Mouse (Mus musculus) heart, postnatal 36 days (tissue): ENCODE measurements around the gene Gclc. TPM values are rescaled to one million over a fixed set of nuclear protein-coding genes. Genes with fewer than 3 reads are reported as not detected.

ENCODE experiments used
- DNase-seq, 2 experiments: peaks; one replicate each; pipeline ENCODE4 v3.0.0; 2021 to 2022
- intact Hi-C: fragments of 180-260 bp; cut with DNase I; formaldehyde crosslinking; loops from one replicate; pipeline ENCODE4 v1.15.1; 2025
- total RNA-seq, 2 experiments: library from RNA; stranded (reverse); gene quantifications; 2 replicates each; pipeline ENCODE4 v1.2.3; 2021

Gclc gene
- total RNA-seq = 10 to 100 TPM in 1 of 2 experiments, 1 to 10 TPM in 1; 9.4 to 13.8 TPM

DNA sequence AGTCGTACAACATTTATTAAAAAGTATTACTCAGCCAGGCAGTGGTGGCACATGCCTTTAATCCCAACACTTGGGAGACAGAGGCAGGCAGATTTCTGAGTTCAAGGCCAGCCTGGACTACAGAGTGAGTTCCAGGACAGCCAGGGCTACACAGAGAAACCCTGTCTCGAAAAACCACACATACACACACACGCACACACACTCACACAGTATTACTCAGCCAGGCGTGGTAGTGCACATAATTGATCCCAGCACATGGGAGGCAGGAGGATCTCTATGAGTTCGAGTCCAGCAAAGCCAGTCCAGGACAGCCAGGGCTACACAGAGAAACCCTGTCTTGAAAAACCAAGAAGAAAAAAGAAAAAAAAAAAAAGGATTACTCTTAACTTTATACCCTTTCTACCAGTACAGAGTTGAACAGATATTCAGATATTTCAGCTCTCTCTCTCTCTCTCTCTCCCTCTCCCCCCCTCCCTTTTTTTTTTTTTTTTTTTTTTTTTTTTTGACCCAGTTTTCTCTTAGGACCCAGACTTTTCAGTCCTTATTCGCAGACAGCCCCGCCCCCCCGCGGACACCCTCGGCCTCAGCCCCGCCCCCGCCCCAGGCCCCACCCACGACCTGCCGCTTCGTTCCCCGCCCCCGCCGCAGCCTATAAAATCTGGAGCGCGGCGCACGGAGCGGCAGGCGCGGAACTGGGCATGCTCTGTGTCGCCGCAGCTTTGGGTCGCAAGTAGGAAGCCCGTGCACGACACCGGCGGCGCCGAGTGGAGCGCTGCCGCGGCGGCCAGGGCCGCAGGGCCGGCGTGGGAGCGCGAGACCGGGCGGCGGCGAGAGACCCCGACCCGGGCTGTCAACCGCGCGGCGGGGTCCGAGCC lies at the start of gene Gclc:
Gene Gclc, plus strand, starts transcription at position 683 of the 875 bp plus-strand sequence.
- DNase-seq = peak; percentile 94
- intact Hi-C loops = loop anchor here (5.0 kb wide), 2 partner anchors 97 to 212 kb away; partner anchors contain the start of gene Lrrc1

DNA sequence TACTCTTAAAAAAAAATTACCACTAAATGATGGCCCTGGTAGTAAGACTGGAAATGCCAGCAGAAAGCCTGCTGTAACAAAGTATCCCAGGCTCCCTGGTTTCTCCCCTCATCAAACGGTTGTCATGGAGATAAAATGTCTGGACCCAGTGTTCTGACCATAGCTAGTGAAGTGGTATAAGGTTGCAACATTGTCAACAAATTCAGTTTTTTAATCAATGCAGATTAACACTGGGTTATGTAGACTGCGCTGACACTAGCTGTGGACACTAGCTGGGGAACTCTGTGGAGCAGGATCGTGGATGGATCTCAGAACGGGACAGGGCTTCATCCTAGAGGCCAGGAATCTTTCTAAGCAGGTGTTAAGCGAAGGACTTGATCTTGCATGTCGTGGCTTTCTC lies 47.8 kb upstream of the Gclc start:
- no peak for DNase-seq
- intact Hi-C loops = no loop called here

DNA sequence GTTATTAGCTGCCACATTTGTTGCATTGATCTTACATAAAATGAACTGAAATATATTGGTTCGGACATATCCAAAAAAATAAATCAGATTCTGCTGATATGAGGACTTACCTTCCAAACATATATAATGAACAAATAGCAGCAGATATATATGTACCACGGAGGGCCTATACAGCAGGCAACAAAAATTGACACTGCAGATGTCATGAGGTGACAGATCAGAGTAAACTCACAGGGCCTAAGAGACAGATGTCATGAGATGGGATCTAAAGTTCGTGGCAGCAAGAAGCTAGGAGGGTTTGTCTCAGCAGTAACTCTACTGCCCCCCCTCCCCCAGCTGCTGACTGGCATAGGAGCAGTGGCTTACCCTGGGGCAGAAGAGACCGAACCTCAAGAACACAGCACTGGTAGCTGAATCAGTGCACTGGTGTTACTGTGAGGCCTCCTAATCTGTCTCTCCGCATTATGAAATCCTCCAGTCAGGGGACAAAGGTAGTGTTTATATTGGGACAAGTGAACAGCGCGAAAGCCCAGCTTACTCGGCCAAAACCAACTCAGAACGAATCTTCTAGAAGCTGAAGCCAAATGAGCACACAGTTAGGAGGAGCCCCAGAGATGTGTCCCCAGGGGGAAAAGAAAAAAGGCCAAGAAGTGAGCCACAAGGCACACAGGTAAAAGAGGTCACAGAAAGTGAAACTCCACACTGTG lies 46.7 kb upstream of the Gclc start:
- intact Hi-C loops = no loop called here
- DNase-seq = no peak

DNA sequence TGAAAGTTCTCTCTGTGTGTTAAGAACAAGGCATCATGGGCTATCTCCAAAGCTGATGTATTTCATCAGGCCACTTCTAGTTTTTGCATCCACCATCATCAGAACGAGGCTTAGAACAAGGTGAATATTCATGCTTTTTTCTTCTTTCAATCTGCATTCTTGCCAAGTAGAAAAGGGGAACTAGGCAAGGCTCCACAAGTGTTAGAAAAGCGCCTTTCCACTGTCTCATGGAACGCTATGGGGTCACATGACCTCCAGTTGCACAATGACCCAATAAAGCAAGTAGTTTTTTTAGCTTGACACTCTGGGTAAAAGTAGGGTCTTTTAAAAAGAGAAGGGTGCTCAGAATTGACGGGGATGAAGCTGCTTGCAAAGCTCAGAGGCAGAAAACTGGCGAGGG lies 45.4 kb upstream of the Gclc start:
- intact Hi-C loops = no loop called here
- peak in 1 of 2 experiments; percentile 7 for DNase-seq

DNA sequence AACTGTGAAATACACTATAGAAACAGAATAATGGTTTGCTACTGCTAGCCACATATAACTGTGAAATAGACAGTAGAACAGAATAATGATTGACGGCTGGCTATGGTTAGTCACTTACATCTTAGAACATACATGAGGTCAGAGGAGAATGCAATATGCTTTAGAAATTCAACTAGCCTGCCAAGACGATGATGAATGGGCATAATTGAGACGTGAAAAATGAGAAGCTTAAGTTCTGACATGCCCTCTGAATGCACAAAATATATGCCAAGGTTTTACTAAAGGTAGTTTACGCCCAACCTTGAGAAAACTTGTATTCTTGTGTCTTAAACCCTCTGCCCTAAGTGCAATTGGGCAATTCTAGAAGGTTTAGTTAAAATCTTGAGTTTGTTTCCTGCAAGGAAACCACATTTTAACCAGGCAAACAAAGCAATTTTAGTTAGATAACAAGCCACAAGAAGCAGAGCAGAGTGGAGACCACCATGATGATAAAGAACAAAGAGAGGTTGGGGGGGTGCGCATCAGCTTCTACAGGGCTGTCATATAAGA lies 43.2 kb upstream of the Gclc start:
- intact Hi-C loops = no loop called here
- DNase-seq = no peak

DNA sequence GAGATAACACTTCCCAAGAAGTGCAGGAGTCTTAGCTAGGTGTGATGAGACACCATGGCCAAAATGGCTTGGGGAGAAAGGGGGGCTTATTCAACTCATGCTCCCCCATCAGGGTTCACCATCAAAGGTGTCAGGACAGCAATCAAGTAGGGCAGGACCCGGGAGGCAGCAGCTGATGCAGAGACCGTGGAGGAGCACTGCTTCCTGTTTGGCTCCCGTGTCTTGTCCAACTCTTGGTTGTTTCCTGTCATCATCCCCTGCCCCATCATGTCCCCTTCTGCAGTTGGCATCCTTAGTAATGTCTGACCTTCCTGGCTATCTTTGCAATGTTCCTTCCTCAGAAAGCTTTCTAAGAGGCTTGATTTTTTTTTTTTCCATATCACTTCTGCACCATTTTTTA lies 41.5 kb upstream of the Gclc start:
- intact Hi-C loops = no loop called here

DNA sequence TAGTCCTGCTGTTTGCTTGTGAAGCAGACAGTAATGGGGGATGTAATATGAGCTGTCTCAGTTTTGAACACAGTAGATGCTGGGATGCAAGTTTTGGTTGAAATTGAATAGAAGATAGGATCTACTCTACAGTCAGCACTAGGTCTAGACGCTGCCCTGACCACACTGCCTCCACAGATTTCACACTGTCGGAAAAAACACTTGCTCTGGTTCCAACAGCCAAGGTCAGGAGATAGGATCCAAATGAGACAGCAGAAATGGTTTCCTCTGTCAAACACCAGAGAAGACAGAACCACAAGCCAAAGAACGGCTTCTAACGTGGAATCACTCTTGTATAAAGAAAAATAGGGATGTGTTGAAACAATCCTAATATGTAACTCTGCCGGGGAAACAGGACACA lies 41.0 kb upstream of the Gclc start:
- DNase-seq = no peak
- intact Hi-C loops = no loop called here

More for the DNA sequence above, 41.5 kb upstream of the Gclc start:
- DNase-seq = no peak

DNA sequence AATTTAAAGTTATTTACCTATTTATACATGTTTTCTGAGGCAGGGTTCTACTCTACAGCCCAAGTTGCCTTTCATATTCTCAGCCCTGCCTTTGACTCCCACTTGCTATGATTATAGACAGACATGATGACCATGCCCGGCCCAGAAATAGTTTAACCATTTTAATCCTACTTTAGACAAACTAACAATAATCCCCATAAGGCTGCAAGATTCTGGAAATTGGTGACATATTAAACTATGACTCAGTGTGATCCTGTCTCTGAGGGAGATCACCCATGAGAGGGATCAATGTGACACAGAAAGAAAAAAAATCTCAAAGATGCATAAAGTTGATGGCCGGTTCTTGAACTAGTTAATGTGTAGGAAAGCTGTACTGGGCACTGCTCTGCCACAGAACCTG lies 39.1 kb upstream of the Gclc start:
- DNase-seq = no peak
- intact Hi-C loops = no loop called here

DNA sequence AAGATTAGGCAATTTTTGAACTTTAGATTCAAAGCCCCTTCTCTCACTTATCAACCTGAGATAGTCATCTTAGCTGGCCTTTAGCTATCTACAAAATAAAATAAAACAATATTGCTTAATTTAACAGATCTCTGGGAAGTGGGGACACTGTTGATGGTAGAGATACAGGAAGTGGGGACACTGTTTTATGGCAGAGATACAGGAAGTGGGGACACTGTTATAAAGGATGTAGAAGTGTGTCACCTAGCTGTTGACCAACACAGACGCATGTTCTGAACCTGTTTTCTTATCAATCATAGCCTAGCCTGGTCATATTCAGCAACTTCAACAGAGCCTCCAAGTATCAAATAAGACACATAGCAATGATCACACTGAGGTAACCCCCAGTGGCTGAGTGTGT lies 38.3 kb upstream of the Gclc start:
- intact Hi-C loops = no loop called here
- no peak for DNase-seq

DNA sequence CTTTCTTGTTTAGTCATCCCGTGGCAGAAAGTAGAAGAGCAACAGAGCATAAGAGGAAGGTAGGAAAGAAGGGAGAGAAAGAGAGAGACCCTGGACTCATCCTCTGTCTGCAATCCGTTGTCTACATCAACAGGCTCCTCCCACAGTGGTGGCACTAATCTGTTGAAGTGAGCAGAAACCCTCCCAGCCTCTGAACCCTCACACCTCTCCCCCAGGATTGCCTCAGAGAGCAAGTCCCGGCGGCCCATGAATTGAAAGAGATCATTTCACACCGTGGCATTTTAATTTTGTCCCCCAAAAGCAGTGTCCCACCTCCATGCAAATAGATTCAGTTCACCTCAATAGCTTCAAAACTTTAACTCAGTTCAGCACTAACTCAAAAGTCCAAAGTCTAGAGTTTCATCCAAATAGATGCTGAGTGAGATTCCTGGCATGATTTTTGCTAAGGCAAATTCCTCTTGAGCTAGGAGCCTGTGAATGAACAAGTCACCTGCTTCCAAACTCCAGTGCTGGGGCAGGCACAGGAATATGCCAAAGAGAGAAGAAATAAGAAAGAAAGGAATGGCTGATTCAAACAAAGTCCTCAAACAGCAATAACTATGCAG lies 36.4 kb upstream of the Gclc start:
- no peak for DNase-seq
- intact Hi-C loops = no loop called here

DNA sequence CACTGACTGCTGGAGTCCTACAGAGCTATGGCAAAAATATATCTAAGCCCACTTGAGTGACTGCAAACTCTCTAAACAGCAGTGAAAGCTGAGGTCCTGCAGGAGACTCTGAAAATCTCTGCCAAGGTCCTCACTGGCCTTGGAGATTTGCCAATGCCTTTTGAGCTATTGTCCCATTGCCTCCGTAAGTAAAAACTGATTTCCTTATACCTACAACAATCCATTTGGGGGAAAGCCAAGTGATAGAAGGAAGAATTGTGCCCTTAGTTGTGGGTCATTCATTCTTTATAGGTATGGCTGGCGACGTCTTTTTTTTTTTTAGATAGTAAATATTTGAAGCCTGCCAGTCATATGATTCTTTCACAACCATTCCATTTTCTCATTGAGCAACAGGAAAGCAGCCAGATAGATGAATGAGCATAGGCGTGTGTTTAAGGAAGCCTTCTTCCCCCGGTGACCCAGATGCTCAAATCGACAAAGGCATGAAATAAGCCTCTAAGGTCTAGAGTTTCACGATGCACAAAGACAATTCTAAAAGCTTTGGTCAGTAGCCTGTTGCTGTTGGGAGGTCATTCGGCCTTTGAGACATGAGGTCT lies 35.4 kb upstream of the Gclc start:
- DNase-seq = no peak
- intact Hi-C loops = no loop called here

DNA sequence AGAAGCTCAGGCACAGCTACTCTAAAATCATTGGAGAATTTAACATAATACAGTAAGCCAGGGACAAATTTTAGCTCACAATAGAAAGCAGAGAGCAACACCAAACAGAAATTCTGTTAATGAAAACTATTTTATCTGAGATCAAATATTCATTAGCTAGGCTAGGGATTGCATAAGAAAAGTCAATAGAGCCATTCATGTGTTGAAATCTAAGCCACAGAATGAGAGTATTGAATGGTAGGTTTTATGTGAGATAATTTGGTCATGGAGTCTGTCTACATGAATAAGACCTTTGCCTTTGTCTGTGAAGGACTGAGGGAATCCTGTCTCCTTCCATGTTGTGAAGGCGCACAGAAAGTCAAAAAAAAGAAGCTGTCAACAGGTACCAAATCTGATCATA lies 34.7 kb upstream of the Gclc start:
- no peak for DNase-seq
- intact Hi-C loops = no loop called here

DNA sequence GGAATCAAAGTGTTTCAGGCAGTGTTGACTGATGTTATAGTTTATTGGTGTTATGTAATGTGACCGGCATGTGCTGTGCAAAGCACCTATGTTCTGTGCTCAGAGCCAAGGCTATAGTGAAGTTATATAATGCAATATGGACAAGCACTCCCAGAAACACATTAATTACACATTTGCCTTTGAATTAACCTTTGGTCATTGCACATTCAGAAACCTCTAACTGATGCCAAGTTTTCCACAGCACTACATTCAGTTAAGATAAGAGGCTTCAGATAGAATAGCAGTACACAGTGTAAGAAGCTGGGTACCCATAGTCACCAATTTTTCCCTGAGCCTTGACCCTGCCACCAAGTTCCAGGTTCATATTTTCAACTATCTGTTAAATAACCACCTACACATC lies 32.0 kb upstream of the Gclc start:
- DNase-seq = no peak
- intact Hi-C loops = no loop called here

DNA sequence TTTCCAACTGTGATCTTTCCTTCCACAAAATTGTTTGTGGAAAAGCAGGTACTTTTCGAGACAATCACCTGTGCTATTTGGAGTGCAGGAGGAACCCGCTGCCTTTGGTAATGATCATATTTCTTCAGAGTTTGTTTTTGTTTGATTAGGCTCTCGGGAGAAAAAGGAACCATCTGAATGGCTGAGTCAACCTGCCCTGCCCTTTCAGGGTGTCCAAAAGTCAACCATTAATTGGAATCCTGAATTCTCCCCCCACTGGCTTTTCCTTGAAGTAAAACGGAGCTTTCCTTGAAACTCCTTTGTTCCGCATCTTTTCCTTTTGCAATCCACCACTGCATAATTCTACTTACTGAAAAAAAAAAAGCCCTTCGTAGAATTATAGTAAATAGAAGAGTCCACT lies 30.1 kb upstream of the Gclc start:
- no peak for DNase-seq
- intact Hi-C loops = no loop called here

DNA sequence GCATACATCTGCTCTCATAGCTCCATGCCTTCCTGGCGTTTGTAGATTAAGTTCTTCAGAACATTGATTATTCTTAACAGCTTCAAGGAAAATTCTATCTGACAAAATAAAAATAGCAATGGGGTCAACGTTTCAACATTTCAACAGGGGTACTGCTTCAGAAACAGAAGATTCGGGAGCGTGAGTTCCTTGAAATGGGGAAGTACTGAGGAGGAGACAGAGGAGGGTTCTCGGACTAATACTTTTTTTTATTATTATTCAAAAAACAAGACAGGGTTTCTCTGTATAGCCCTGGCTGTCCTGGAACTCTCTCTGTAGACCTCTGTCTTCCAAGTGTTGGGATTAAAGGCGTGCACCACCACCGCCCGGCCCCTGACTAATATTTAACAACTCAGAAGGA lies 28.9 kb upstream of the Gclc start:
- no peak for DNase-seq

DNA sequence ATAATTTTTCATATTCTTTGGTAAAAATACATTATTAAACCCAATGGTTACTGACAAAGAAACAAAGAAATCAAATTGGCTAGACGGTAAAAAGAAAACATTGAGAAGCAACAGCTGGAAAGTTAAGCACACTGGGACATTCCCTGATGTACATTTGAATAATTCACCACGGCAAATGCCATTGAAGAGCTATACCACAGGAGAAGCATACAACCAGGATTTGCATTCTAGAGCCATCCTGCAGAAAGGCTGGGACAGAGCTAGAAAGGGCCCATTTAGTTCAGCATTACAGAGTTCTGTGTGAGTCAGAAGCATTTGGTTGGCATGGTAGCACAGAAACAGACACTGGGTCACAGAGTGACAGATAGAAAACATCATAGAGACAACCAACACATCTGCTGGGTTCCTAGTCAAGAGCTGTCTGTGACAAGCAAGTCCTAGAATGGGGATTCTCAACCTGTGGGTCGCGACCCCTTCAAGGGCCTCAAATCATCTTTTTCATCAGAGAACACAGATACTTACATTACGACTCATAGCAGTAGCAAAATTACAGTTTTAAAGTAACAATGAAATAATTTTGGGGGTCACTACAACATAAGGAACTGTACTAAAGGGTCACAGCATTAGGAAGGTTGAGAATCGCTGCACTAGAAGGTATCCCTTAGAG lies 28.2 kb upstream of the Gclc start:
- DNase-seq = no peak
- intact Hi-C loops = no loop called here

More for the DNA sequence above, 28.9 kb upstream of the Gclc start:
- intact Hi-C loops = no loop called here

DNA sequence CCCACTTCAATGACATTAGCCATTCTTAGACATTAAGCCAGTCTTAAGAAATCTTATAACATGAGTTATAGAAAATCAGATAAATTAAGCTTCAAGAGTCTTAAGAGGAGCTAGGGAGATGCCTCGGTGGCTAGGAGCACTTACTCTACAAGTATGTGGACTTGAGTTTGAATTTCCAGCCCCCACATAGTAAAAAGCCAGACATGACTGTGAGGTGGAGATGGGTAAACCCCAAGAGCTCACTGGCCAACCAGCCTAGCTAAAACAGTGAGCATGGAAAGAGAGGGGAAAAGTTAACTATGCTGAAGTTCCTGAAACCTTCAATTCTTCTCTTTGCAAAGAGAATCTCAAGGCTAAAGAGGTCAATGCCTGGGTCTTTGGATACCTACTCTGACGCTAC lies 27.3 kb upstream of the Gclc start:
- no peak for DNase-seq
- intact Hi-C loops = no loop called here

DNA sequence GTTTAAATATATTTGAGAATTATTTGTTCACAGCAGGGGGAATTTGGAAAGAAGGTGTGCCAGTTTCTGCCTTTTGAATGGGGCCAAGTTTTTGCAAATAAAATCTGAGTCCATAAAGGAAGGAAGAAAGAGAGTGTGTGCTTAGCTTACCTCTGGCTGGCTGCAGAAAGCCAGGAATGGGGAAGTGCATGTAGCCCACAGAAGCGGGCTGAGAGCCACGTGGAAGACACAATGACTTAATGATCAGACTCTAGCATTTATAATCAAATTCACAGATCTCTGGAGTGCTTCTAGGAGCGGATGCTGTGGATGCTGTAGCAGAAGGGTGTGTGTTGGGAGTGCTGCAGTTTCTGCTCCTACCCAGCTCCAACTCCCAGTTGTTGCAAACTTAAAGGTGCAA lies 22.3 kb upstream of the Gclc start:
- DNase-seq = no peak
- intact Hi-C loops = no loop called here

DNA sequence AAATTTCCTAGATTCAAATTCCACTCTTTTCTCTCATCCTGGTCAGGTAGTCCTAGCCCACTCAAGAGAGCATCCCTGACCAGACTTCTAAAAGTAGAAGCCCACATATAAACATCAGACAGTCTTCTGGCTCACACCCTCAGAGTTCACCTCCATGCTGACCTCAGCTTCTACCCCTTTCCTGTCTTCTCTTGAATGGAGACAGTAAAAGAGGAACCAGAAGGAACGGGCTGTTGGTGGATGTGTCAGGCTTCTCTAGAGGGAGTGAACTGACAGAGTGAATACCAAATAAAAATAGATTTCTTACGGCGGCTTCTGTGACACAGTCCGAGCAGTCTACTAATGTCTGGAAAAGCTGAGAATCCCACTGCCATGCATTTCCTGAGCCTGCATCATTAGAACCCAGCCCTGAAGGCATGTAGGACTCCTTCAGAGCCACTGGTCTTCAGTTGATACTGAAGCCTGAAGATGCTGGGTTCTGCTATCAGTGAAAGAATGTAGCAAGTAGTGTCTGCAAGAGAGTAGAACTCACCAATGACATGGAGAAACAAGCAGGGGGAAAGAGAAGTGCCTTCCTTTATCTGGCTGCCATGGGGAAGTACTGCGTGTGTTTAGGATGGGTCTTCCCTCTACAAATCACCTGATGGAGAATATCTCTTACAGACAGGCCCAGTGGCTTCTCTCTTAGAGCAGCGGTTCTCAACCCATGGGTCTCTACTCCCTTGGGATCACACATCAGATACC lies 16.9 kb upstream of the Gclc start:
- DNase-seq = no peak
- intact Hi-C loops = no loop called here

DNA sequence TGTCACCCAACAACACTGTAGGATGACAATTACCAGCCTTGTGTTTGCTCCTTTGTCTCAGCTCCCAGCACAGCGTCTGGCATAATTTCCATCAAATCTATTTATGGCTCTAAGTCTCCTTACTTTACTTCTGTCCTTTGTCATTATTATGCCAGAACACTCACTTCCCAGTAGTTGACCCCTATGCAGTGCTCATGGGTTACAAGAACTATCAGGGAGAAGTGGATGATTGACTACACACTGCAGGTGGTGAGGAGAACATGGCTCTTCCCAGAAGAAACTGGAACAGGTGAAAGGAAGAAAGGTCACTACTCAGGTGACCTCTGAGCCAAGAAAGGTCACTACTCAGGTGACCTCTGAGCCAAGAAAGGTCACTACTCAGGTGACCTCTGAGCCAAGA lies 12.9 kb upstream of the Gclc start:
- intact Hi-C loops = no loop called here
- no peak for DNase-seq
